Comparison of ENCODE assay signal across 1 mouse cellular context in the genomic region with DNA sequence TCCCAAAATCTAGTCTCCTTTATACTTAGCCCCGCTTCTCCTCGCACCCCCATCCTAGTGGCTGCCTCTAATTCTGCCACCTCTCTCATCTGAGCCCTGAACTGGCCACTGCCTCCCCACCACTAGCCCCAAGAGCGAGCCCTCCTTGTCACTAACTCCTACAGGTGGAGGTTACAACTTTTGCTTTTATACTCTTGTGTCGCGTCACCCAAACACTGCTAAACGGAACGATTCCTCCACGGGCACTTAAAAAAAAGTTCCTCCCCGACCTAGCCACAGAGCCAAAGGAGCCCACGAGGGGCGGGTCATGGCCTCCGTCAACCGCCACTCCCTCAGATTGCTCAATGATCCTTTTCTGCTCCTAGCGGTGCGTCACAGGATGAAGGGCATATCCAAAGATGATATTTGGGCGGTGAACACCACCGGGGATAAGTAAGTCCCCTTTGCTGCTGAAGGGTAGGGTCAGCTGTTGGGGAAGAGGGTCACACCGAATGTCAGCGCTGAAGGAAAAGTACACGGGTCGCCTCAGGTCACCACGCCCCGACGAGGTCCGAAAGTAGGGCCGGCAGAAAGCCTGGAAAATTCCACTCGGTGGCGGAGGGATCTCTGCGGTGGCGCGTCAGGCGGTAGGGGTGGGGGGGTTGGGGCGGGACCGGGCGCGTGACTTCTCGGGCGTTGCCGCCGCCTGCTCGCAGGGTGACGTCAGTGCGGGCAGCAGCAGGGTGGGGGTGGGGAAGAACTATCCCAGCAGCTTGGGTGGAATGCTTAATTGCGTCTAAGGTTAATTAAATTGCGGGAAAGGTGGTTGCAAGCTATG.
TF ChIP-seq lines count a peak whose summit lies in the region.

No protein-coding gene starts in this region.

TF ChIP-seq in myocyte, 11 proteins besides CTCF, POLR2A, EP300 and RAD21 (continued from another document):
- TF ChIP-seq CEBPB (IDR thresholded peaks at IDR 0.05; ENCODE audit: insufficient read depth, poor library complexity, severe bottlenecking) (peak; percentile 98), E2F4 (IDR thresholded peaks at IDR 0.05; ENCODE audit: insufficient read depth) (no peak), MYOG (IDR thresholded peaks at IDR 0.05; ENCODE audit: control insufficient read depth in 1 of 3, insufficient read depth in 1 of 3, insufficient read length in 2 of 3, low read depth in 2 of 3) (peak in 2 of 3 experiments; percentile 68 to 80), REST (IDR thresholded peaks at IDR 0.05; ENCODE audit: insufficient read depth, insufficient read length) (no peak), MYOD1 (IDR thresholded peaks at IDR 0.05; ENCODE audit: control insufficient read depth in 1 of 3, insufficient read length in 2 of 3, low read depth in 2 of 3) (peak in 2 of 3 experiments; percentile 38 to 80), MAX (IDR thresholded peaks at IDR 0.05; ENCODE audit: low read depth) (no peak), SRF (IDR thresholded peaks at IDR 0.05; ENCODE audit: control insufficient read depth, insufficient read length, low read depth) (no peak), POLR2AphosphoS2 (IDR thresholded peaks at IDR 0.05; ENCODE audit: insufficient read length, low read depth) (peak; percentile 100)
